Mouse (Mus musculus): ENCODE data around the gene Mettl27. TPM values are rescaled to one million over a fixed set of nuclear protein-coding genes. Genes with fewer than 3 reads are reported as not detected.
"Not testable (repeated sequence)": the region's sequence is repeated elsewhere in the genome, so short reads cannot be mapped to it uniquely, and the experiment has no call there.

Mettl27 gene
- total and polyA plus RNA-seq, 2 experiments from 2014 or later: 8.3 to 9.4 TPM

DNA sequence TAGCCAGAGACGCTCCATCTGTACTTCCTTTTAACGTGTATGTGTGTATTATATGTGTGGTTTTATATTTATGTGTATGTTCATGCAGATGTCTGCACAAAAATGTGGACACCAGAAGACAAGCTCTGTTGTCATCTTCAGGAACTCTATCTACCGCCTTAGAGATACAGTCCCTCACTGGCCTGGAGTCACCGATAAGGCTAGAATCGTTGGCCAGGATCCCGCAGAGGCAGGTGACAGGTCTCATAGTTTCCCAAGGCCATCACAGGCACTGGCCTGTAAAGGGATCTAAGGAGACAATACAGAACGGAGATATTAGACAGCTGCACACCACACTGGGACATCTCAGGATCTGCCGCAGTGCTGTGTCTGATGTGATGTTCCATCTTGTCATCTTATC is 11.1 kb upstream of the Mettl27 start:
- Histone ChIP-seq H3K36me3 (replicated peaks; ENCODE audit: control insufficient read depth, insufficient read depth, low read length) (no peaks in the 10 kb centered on the region), H3K9ac (replicated peaks; ENCODE audit: low read depth, low read length) (no peak overlapping the region), H3K4me2 (ENCODE audit: low read depth, low read length) (no peak overlapping the region), H3K9me3 (replicated peaks; ENCODE audit: control insufficient read depth, low read length) (no peaks in the 10 kb centered on the region), H3K27me3 (ENCODE audit: control insufficient read depth, insufficient read depth, low read length) (no peaks in the 10 kb centered on the region), H3K4me1 (ENCODE audit: control insufficient read depth, insufficient read depth) (no peaks in the 10 kb centered on the region), H3K27ac (ENCODE audit: low read depth) (no peak overlapping the region), H3K4me3 (ENCODE audit: low read depth, low read length) (no peak overlapping the region)
- DNase-seq (ENCODE audit: low spot score): no peak
- TF ChIP-seq EP300 (IDR thresholded peaks at IDR 0.05; ENCODE audit: low read depth): no peak
- TF ChIP-seq CTCF (IDR thresholded peaks at IDR 0.05; ENCODE audit: low read depth): no peak
- WGBS: 72% methylated on average over 8 of the region's 8 CpGs
- ATAC-seq (ENCODE audit: insufficient read depth, low read depth): no peak

DNA sequence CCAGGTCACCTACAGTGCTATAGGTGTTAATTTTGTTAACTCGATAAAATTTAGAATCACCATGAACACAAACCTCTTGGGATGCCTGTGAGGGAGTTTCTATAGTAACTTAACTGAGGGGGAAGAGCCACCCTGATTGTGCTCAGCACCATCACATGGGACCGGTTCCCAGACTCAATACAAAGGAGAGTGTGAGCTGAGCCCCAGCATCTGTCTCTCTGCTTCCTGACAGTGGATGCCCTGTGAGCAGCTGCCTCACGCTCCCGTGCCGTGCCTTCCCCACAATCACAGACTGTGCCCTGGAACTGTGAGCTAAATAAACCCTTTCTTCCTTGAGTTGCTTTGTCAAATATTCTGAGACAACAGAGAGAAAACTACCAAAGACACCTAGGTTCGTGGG is 9.0 kb upstream of the Mettl27 start:
- no peak for ATAC-seq (ENCODE audit: insufficient read depth, low read depth)
- WGBS: 66% methylated on average over 6 of the region's 6 CpGs

DNA sequence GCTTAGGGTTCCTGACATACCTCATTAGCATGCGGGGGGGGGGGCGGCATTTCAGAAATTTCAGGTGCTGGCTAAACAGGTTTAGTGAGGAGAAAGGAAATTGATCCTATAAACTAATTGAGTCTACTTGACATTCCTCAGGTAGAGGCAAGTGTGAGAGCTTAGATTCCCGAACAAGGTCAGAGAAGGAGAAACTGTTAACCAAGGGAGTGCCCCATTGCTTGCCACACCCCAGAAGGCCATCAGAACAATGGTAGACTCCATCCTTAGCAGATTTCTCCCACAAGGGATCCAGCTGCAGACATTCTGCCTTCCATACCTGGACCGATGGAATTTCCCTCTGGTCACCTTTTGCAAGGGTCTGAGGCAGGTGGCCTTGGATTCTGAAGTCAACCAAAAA is 5.4 kb upstream of the Mettl27 start:
- WGBS: 64% methylated on average over 4 of the region's 4 CpGs

More for the DNA sequence above, 9.0 kb upstream of the Mettl27 start:
- no peak overlapping the region for H3K27ac ChIP-seq (ENCODE audit: low read depth)
- H3K9ac ChIP-seq (replicated peaks; ENCODE audit: low read depth, low read length): no peak overlapping the region
- DNase-seq (ENCODE audit: low spot score): no peak
- H3K27me3 ChIP-seq (ENCODE audit: control insufficient read depth, insufficient read depth, low read length): no peaks in the 10 kb centered on the region
- no peak overlapping the region for H3K4me3 ChIP-seq (ENCODE audit: low read depth, low read length)
- H3K4me2 ChIP-seq (ENCODE audit: low read depth, low read length): no peak overlapping the region
- no peaks in the 10 kb centered on the region for H3K9me3 ChIP-seq (replicated peaks; ENCODE audit: control insufficient read depth, low read length)
- no peaks in the 10 kb centered on the region for H3K4me1 ChIP-seq (ENCODE audit: control insufficient read depth, insufficient read depth)
- TF ChIP-seq CTCF (IDR thresholded peaks at IDR 0.05; ENCODE audit: low read depth): no peak
- no peak for TF ChIP-seq EP300 (IDR thresholded peaks at IDR 0.05; ENCODE audit: low read depth)
- no peaks in the 10 kb centered on the region for H3K36me3 ChIP-seq (replicated peaks; ENCODE audit: control insufficient read depth, insufficient read depth, low read length)

DNA sequence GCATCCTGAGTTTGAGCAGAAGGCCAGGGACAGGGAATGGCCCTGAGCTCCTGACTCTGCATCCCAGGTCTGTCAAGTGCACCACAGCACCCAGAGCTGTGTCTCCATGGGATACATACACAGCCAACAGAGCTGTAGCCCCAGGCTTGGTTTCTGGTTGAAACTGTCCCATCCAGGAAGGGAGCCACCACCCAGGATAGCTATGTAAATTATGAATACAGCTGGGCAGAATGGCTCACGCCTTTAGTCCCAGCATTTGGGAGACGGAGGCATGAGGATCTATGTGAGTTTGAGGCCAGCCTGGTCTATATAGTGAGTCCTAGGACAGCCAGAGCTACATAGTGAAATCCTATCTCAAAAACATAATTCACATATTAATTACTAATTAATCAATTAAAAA is 2.2 kb upstream of the Mettl27 start:
- DNase-seq (ENCODE audit: low spot score) (no peak), ATAC-seq (ENCODE audit: insufficient read depth, low read depth) (no peak)
- Histone ChIP-seq H3K9me3 (replicated peaks; ENCODE audit: control insufficient read depth, low read length) (no peaks in the 10 kb centered on the region), H3K36me3 (replicated peaks; ENCODE audit: control insufficient read depth, insufficient read depth, low read length) (no peaks in the 10 kb centered on the region), H3K4me3 (ENCODE audit: low read depth, low read length) (no peak overlapping the region), H3K4me1 (ENCODE audit: control insufficient read depth, insufficient read depth) (no peaks in the 10 kb centered on the region), H3K27ac (ENCODE audit: low read depth) (no peak overlapping the region), H3K9ac (replicated peaks; ENCODE audit: low read depth, low read length) (no peak overlapping the region), H3K27me3 (ENCODE audit: control insufficient read depth, insufficient read depth, low read length) (no peaks in the 10 kb centered on the region), H3K4me2 (ENCODE audit: low read depth, low read length) (no peak overlapping the region)
- TF ChIP-seq CTCF (IDR thresholded peaks at IDR 0.05; ENCODE audit: low read depth) (no peak), EP300 (IDR thresholded peaks at IDR 0.05; ENCODE audit: low read depth) (no peak)
- 85% methylated on average over 2 of the region's 2 CpGs for WGBS

More for the DNA sequence above, 5.4 kb upstream of the Mettl27 start:
- Histone ChIP-seq H3K27ac (ENCODE audit: low read depth) (no peak overlapping the region), H3K4me1 (ENCODE audit: control insufficient read depth, insufficient read depth) (no peaks in the 10 kb centered on the region), H3K36me3 (replicated peaks; ENCODE audit: control insufficient read depth, insufficient read depth, low read length) (no peaks in the 10 kb centered on the region), H3K9me3 (replicated peaks; ENCODE audit: control insufficient read depth, low read length) (no peaks in the 10 kb centered on the region), H3K9ac (replicated peaks; ENCODE audit: low read depth, low read length) (no peak overlapping the region), H3K4me2 (ENCODE audit: low read depth, low read length) (no peak overlapping the region), H3K27me3 (ENCODE audit: control insufficient read depth, insufficient read depth, low read length) (no peaks in the 10 kb centered on the region), H3K4me3 (ENCODE audit: low read depth, low read length) (no peak overlapping the region)
- DNase-seq (ENCODE audit: low spot score): no peak
- no peak for ATAC-seq (ENCODE audit: insufficient read depth, low read depth)
- no peak for TF ChIP-seq EP300 (IDR thresholded peaks at IDR 0.05; ENCODE audit: low read depth)
- no peak for TF ChIP-seq CTCF (IDR thresholded peaks at IDR 0.05; ENCODE audit: low read depth)

DNA sequence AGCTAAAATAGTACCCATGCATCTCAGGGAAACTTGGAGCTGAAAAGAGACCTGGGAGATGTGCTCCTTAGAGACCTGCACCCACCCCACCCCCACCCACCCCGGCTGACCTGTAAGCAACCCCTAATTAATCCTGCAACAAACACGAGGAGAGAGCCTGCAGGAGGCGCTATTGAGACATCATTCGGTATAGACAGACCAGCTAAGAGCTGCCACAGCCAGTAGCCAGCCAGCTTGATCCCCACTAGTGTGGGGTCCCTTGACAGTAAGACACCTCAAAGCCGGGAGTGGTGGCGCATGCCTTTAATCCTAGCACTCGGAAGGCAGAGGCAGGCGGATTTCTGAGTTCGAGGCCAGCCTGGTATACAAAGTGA is 722 bp downstream of the Mettl27 start:
- Histone ChIP-seq H3K4me1 (ENCODE audit: control insufficient read depth, insufficient read depth) (no peaks in the 10 kb centered on the region), H3K4me2 (ENCODE audit: low read depth, low read length) (peak overlapping the region; percentile 82), H3K36me3 (replicated peaks; ENCODE audit: control insufficient read depth, insufficient read depth, low read length) (no peaks in the 10 kb centered on the region), H3K9ac (replicated peaks; ENCODE audit: low read depth, low read length) (peak overlapping the region; percentile 42; the same call in 1 of the 2 replicates), H3K4me3 (ENCODE audit: low read depth, low read length) (peak overlapping the region; percentile 58), H3K27me3 (ENCODE audit: control insufficient read depth, insufficient read depth, low read length) (no peaks in the 10 kb centered on the region), H3K27ac (ENCODE audit: low read depth) (no peak overlapping the region), H3K9me3 (replicated peaks; ENCODE audit: control insufficient read depth, low read length) (no peaks in the 10 kb centered on the region)
- peak; percentile 45 for DNase-seq (ENCODE audit: low spot score)
- peak; percentile 64 for ATAC-seq (ENCODE audit: insufficient read depth, low read depth)
- TF ChIP-seq EP300 (IDR thresholded peaks at IDR 0.05; ENCODE audit: low read depth): no peak
- peak; percentile 53 for TF ChIP-seq CTCF (IDR thresholded peaks at IDR 0.05; ENCODE audit: low read depth)
- 45% methylated on average over 9 of the region's 9 CpGs for WGBS

DNA sequence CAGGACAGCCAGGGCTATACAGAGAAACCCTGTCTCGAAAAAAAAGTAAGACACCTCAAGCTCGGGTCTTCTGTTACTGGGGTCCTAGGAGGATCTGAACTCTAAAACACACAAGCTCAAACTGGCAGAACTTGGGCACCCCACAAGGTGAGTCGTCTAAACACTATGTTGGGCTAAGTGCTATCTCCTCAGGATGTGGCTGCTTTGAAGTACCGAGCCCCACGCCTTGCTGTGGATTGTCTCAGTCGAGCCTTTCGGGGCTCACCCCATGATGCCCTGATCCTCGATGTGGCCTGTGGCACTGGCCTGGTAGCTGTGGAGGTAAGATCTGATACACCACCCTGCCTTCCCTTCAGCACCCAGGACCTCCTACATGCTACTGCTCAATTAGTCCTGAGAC is 1.1 kb downstream of the Mettl27 start:
- Histone ChIP-seq H3K9ac (replicated peaks; ENCODE audit: low read depth, low read length) (no peak overlapping the region), H3K36me3 (replicated peaks; ENCODE audit: control insufficient read depth, insufficient read depth, low read length) (no peaks in the 10 kb centered on the region), H3K4me2 (ENCODE audit: low read depth, low read length) (no peak overlapping the region), H3K27me3 (ENCODE audit: control insufficient read depth, insufficient read depth, low read length) (no peaks in the 10 kb centered on the region), H3K27ac (ENCODE audit: low read depth) (no peak overlapping the region), H3K9me3 (replicated peaks; ENCODE audit: control insufficient read depth, low read length) (no peaks in the 10 kb centered on the region), H3K4me1 (ENCODE audit: control insufficient read depth, insufficient read depth) (no peaks in the 10 kb centered on the region), H3K4me3 (ENCODE audit: low read depth, low read length) (no peak overlapping the region)
- TF ChIP-seq EP300 (IDR thresholded peaks at IDR 0.05; ENCODE audit: low read depth) (no peak), CTCF (IDR thresholded peaks at IDR 0.05; ENCODE audit: low read depth) (no peak)
- ATAC-seq (ENCODE audit: insufficient read depth, low read depth): no peak
- DNase-seq (ENCODE audit: low spot score): no peak
- WGBS: 78% methylated on average over 8 of the region's 8 CpGs

DNA sequence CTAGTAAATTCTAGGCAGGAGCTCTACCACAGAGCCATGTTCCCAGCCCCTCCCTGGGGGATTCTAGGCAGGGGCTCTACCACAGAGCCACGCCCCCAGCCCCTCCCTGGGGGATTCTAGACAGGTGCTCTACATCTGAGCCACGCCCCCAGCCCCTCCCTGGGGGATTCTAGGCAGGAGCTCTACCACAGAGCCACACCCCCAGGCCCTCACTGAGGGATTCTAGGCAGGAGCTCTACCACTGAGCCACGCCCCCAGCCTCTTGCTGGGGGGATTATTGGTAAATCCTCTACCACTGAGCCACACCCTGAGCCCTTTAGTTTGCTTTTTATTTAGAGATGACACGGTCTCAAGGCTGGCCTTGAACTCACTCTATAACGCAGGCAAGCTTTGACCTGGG is 1.5 kb downstream of the Mettl27 start:
- H3K27me3 ChIP-seq (ENCODE audit: control insufficient read depth, insufficient read depth, low read length); H3K4me3 ChIP-seq (ENCODE audit: low read depth, low read length); ATAC-seq (ENCODE audit: insufficient read depth, low read depth); H3K9me3 ChIP-seq (replicated peaks; ENCODE audit: control insufficient read depth, low read length); DNase-seq (ENCODE audit: low spot score); H3K9ac ChIP-seq (replicated peaks; ENCODE audit: low read depth, low read length); H3K4me1 ChIP-seq (ENCODE audit: control insufficient read depth, insufficient read depth); H3K4me2 ChIP-seq (ENCODE audit: low read depth, low read length); H3K27ac ChIP-seq (ENCODE audit: low read depth); H3K36me3 ChIP-seq (replicated peaks; ENCODE audit: control insufficient read depth, insufficient read depth, low read length): not testable (repeated sequence)
- 90% methylated on average over 5 of the region's 5 CpGs for WGBS

Data from heart, postnatal 0 days (tissue).